Mouse (Mus musculus): ENCODE measurements around the gene Cdk11b.

DNA sequence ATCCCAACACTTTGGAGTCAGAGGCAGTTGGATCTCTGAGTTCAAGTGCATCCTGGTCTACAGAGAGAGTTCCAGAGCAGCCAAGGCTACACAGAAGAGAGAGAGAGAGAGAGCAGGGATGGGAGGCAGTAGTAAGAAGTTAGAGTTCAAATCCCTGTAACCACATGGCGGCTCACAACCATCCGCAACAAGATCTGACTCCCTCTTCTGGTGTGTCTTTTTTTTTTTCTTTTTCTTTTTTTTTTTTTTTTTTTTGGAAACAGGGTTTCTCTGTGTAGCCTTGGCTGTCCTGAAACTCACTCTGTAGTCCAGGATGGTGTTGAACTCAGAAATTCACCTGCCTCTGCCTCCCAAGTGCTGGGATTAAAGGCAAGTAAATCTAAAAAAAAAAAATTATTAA is 47.4 kb downstream of the Cdk11b start:
- TF ChIP-seq CTCF (IDR thresholded peaks at IDR 0.05; ENCODE audit: control insufficient read depth, insufficient read depth, insufficient read length): no peak
- no peak for TF ChIP-seq CEBPB (IDR thresholded peaks at IDR 0.05; ENCODE audit: low read depth)
